Mouse (Mus musculus) midbrain, embryonic 15.5 days (tissue): ENCODE measurements around the gene Nop9. TPM values are rescaled to one million over a fixed set of nuclear protein-coding genes. Genes with fewer than 3 reads are reported as not detected.
A peak's percentile ranks its signal among the peaks of the same experiment; 100 is the strongest.

ENCODE experiments used
- ATAC-seq: fragments of 200-750 bp; cut with Nextera tagmentation; replicated peaks from 2 replicates; pipeline ENCODE4 v1.8.0; 2017; ENCODE audit warnings: moderate TSS enrichment
- H3K27ac ChIP-seq: fragments of 300-500 bp; sonication (generic); 2 replicates; pipeline ENCODE4 v1.5.1; 2015; ENCODE audit warnings: mild to moderate bottlenecking, inconsistent platforms
- H3K27me3 ChIP-seq: fragments of 300-500 bp; sonication (generic); replicated peaks from 2 replicates; pipeline ENCODE4 v1.6.1; 2015; ENCODE audit warnings: inconsistent platforms
- H3K36me3 ChIP-seq: fragments of 300-500 bp; sonication (generic); replicated peaks from 2 replicates; pipeline ENCODE4 v1.6.1; 2015; ENCODE audit warnings: inconsistent platforms
- H3K4me1 ChIP-seq: fragments of 300-500 bp; sonication (generic); 2 replicates; pipeline ENCODE4 v1.6.1; 2015; ENCODE audit warnings: inconsistent platforms
- H3K4me2 ChIP-seq: fragments of 300-500 bp; sonication (generic); 2 replicates; pipeline ENCODE4 v1.6.1; 2015; ENCODE audit warnings: inconsistent platforms, mild to moderate bottlenecking, moderate library complexity
- H3K4me3 ChIP-seq: fragments of 300-500 bp; sonication (generic); 2 replicates; pipeline ENCODE4 v1.5.1; 2015; ENCODE audit warnings: mild to moderate bottlenecking, inconsistent platforms
- H3K9ac ChIP-seq: fragments of 300-500 bp; sonication (generic); 2 replicates; pipeline ENCODE4 v1.6.1; 2015; ENCODE audit warnings: mild to moderate bottlenecking, inconsistent platforms
- H3K9me3 ChIP-seq: fragments of 300-500 bp; sonication (generic); 2 replicates; pipeline ENCODE4 v1.6.1; 2016; ENCODE audit warnings: inconsistent platforms
- WGBS: fragments of 180-500 bp; shearing (Covaris S2); methylation state at CpG from one replicate; pipeline ENCODE4 v1.1.7; 2015; ENCODE audit warnings: mixed read lengths; 5-methylcytosine and 5-hydroxymethylcytosine counted together
- polyA plus RNA-seq: library from polyadenylated mRNA; unstranded; fragments of >200 nt; fragmentation: Nextera tagmentation; extraction: Ambion mirVana; gene quantifications from 2 replicates; pipeline ENCODE4 v1.2.1, GENCODE M21; 2015

Gene Nop9
- polyA plus RNA-seq, 1 experiment from 2014 or later, result 31.8 TPM

- under 1% methylated on average over 77 of the region's 77 CpGs for WGBS
- H3K27ac ChIP-seq, result peak overlapping the region; percentile 81
- peaks cover 19% of the 10 kb centered on the region for H3K4me1 ChIP-seq
- no peaks in the 10 kb centered on the region for H3K36me3 ChIP-seq
- peak; percentile 87 for ATAC-seq
- peak overlapping the region; percentile 51 for H3K4me3 ChIP-seq
- peak overlapping the region; percentile 96 for H3K4me2 ChIP-seq
- H3K9ac ChIP-seq, result peak overlapping the region; percentile 71
- H3K27me3 ChIP-seq, result peaks cover 40% of the 10 kb centered on the region
- H3K9me3 ChIP-seq, result no peaks in the 10 kb centered on the region
These were observed 16.7 kb downstream of the Nop9 start for GRCm38 (mm10) chr14:55762001-55762821.

GRCm38 (mm10) chr14:55763166-55763565 lies 17.7 kb downstream of the Nop9 start:
- no peak overlapping the region for H3K9ac ChIP-seq
- no peak for ATAC-seq
- no peak overlapping the region for H3K4me3 ChIP-seq
- H3K4me1 ChIP-seq, result peaks cover 28% of the 10 kb centered on the region
- H3K27ac ChIP-seq, result no peak overlapping the region
- peaks cover 43% of the 10 kb centered on the region for H3K27me3 ChIP-seq
- no peaks in the 10 kb centered on the region for H3K36me3 ChIP-seq
- no peak overlapping the region for H3K4me2 ChIP-seq
- 69% methylated on average over 7 of the region's 7 CpGs for WGBS
- no peaks in the 10 kb centered on the region for H3K9me3 ChIP-seq

- Histone ChIP-seq H3K27me3 (peaks cover 59% of the 10 kb centered on the region), H3K4me1 (peaks cover 29% of the 10 kb centered on the region), H3K36me3 (no peaks in the 10 kb centered on the region), H3K27ac (no peak within 1 kb of the TSS), H3K4me2 (no peak within 1 kb of the TSS), H3K4me3 (no peak within 1 kb of the TSS), H3K9ac (no peak within 1 kb of the TSS), H3K9me3 (no peaks in the 10 kb centered on the region)
- 79% methylated on average over 4 of the region's 4 CpGs for WGBS
- no peak for ATAC-seq
These were observed 20.2 kb downstream of the Nop9 start, which contains the start of gene Ltb4r1 for GRCm38 (mm10) chr14:55765696-55766095. TSS of gene Ltb4r1 (plus strand) at chr14:55765962.

GRCm38 (mm10) chr14:55767519-55768414 lies 22.3 kb downstream of the Nop9 start:
- WGBS, result 13% methylated on average over 52 of the region's 52 CpGs
- ATAC-seq, result peak; percentile 76
- H3K4me3 ChIP-seq, result peak overlapping the region; percentile 45

GRCm38 (mm10) chr14:55768555-55768954 lies 23.1 kb downstream of the Nop9 start:
- Histone ChIP-seq H3K9me3 (no peaks in the 10 kb centered on the region), H3K4me3 (no peak overlapping the region), H3K9ac (no peak overlapping the region), H3K27me3 (peaks cover 53% of the 10 kb centered on the region), H3K4me1 (peaks cover 12% of the 10 kb centered on the region; the same call in 1 of the 2 replicates), H3K27ac (no peak overlapping the region), H3K4me2 (no peak overlapping the region), H3K36me3 (no peaks in the 10 kb centered on the region)
- no peak for ATAC-seq
- 90% methylated on average over 6 of the region's 6 CpGs for WGBS

More at GRCm38 (mm10) chr14:55767519-55768414, 22.3 kb downstream of the Nop9 start:
- H3K27ac ChIP-seq, result no peak overlapping the region
- no peaks in the 10 kb centered on the region for H3K9me3 ChIP-seq
- peaks cover 52% of the 10 kb centered on the region for H3K27me3 ChIP-seq
- H3K36me3 ChIP-seq, result no peaks in the 10 kb centered on the region
- H3K9ac ChIP-seq, result peak overlapping the region; percentile 59
- H3K4me1 ChIP-seq, result peaks cover 15% of the 10 kb centered on the region
- peak overlapping the region; percentile 80 for H3K4me2 ChIP-seq

- 75% methylated on average over 16 of the region's 16 CpGs for WGBS
- no peak for ATAC-seq
- peaks cover 51% of the 10 kb centered on the region for H3K27me3 ChIP-seq
- H3K4me2 ChIP-seq, result no peak overlapping the region
- no peaks in the 10 kb centered on the region for H3K36me3 ChIP-seq
- no peak overlapping the region for H3K4me3 ChIP-seq
- no peak overlapping the region for H3K9ac ChIP-seq
- no peaks in the 10 kb centered on the region for H3K9me3 ChIP-seq
- peaks cover 12% of the 10 kb centered on the region; the same call in 1 of the 2 replicates for H3K4me1 ChIP-seq
- H3K27ac ChIP-seq, result no peak overlapping the region
These were observed 23.7 kb downstream of the Nop9 start for GRCm38 (mm10) chr14:55769087-55769703.

- Histone ChIP-seq H3K36me3 (no peaks in the 10 kb centered on the region), H3K4me3 (no peak overlapping the region), H3K9ac (no peak overlapping the region), H3K4me1 (peaks cover 6% of the 10 kb centered on the region; the same call in 1 of the 2 replicates), H3K9me3 (no peaks in the 10 kb centered on the region), H3K4me2 (no peak overlapping the region), H3K27me3 (peaks cover 11% of the 10 kb centered on the region), H3K27ac (no peak overlapping the region)
- ATAC-seq, result no peak
- 69% methylated on average over 7 of the region's 7 CpGs for WGBS
These were observed 31.2 kb downstream of the Nop9 start for GRCm38 (mm10) chr14:55776711-55777110.

GRCm38 (mm10) chr14:55777176-55777575 lies 31.7 kb downstream of the Nop9 start:
- no peak overlapping the region for H3K4me3 ChIP-seq
- peaks cover 16% of the 10 kb centered on the region for H3K27me3 ChIP-seq
- H3K9ac ChIP-seq, result no peak overlapping the region
- ATAC-seq, result no peak
- peaks cover 6% of the 10 kb centered on the region; the same call in 1 of the 2 replicates for H3K4me1 ChIP-seq
- no peaks in the 10 kb centered on the region for H3K9me3 ChIP-seq
- 55% methylated on average over 3 of the region's 3 CpGs for WGBS
- H3K4me2 ChIP-seq, result no peak overlapping the region
- H3K36me3 ChIP-seq, result no peaks in the 10 kb centered on the region
- no peak overlapping the region for H3K27ac ChIP-seq

GRCm38 (mm10) chr14:55777806-55778205 lies 32.3 kb downstream of the Nop9 start:
- WGBS, result 93% methylated on average over 11 of the region's 11 CpGs
- H3K4me1 ChIP-seq, result peaks cover 6% of the 10 kb centered on the region; the same call in 1 of the 2 replicates
- no peak for ATAC-seq
- H3K9ac ChIP-seq, result no peak overlapping the region
- peaks cover 19% of the 10 kb centered on the region for H3K27me3 ChIP-seq
- H3K9me3 ChIP-seq, result no peaks in the 10 kb centered on the region
- H3K4me3 ChIP-seq, result no peak overlapping the region
- H3K4me2 ChIP-seq, result no peak overlapping the region
- H3K36me3 ChIP-seq, result no peaks in the 10 kb centered on the region
- no peak overlapping the region for H3K27ac ChIP-seq

GRCm38 (mm10) chr14:55778686-55779085 lies 33.2 kb downstream of the Nop9 start:
- H3K9ac ChIP-seq, result no peak overlapping the region
- no peaks in the 10 kb centered on the region for H3K36me3 ChIP-seq
- peaks cover 10% of the 10 kb centered on the region for H3K4me1 ChIP-seq
- 90% methylated on average over 15 of the region's 15 CpGs for WGBS
- no peaks in the 10 kb centered on the region for H3K9me3 ChIP-seq
- no peak overlapping the region for H3K4me3 ChIP-seq
- H3K27ac ChIP-seq, result no peak overlapping the region
- peaks cover 23% of the 10 kb centered on the region for H3K27me3 ChIP-seq
- no peak overlapping the region for H3K4me2 ChIP-seq
- no peak for ATAC-seq

- ATAC-seq, result no peak
These were observed 34.2 kb downstream of the Nop9 start for GRCm38 (mm10) chr14:55779656-55780055.

GRCm38 (mm10) chr14:55780736-55781135 lies 35.2 kb downstream of the Nop9 start:
- Histone ChIP-seq H3K27me3 (peaks cover 43% of the 10 kb centered on the region), H3K27ac (no peak overlapping the region), H3K4me3 (no peak overlapping the region), H3K4me2 (no peak overlapping the region), H3K9me3 (no peaks in the 10 kb centered on the region), H3K36me3 (no peaks in the 10 kb centered on the region), H3K4me1 (peaks cover 13% of the 10 kb centered on the region), H3K9ac (no peak overlapping the region)
- 81% methylated on average over 11 of the region's 11 CpGs for WGBS
- no peak for ATAC-seq

More at GRCm38 (mm10) chr14:55779656-55780055, 34.2 kb downstream of the Nop9 start:
- 72% methylated on average over 16 of the region's 16 CpGs for WGBS
- no peaks in the 10 kb centered on the region for H3K36me3 ChIP-seq
- H3K9ac ChIP-seq, result no peak overlapping the region
- H3K27ac ChIP-seq, result no peak overlapping the region
- no peak overlapping the region for H3K4me3 ChIP-seq
- no peaks in the 10 kb centered on the region for H3K9me3 ChIP-seq
- peaks cover 13% of the 10 kb centered on the region for H3K4me1 ChIP-seq
- H3K4me2 ChIP-seq, result no peak overlapping the region
- peaks cover 32% of the 10 kb centered on the region for H3K27me3 ChIP-seq
